Mouse (Mus musculus) forelimb bud, embryonic 11.5 days (tissue): ENCODE data around the gene Olfr520.
"Not testable (repeated sequence)": the region's sequence is repeated elsewhere in the genome, so short reads cannot be mapped to it uniquely, and the experiment has no call there.

Experiments
- DNase-seq: peaks from one replicate; pipeline ENCODE4 v3.0.0-alpha.2; 2012; ENCODE audit warnings: low read depth, low spot score

Olfr520 gene

DNA sequence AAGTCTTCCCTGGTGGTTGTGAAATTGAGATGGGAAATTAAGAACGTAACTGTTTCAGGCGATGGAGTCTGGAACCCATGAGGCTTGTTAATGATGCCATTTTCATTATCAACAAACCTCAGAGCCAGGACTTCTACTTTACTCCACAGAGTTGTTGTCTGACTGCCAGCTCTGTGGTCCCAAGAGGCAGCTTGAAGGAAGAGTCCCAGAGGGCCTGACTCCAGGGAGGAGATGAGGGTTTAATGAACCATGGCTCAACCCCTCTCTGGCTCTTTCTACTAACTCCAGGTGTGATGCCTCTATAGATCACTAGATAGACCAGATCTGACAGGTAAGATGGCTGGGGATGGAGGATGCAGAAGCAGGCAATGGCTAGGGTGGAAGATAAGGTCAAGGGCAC, at the start of gene Olfr520:
Gene Olfr520 (plus strand): TSS at position 301 of the 400 bp plus-strand sequence.
- DNase-seq, result no peak

DNA sequence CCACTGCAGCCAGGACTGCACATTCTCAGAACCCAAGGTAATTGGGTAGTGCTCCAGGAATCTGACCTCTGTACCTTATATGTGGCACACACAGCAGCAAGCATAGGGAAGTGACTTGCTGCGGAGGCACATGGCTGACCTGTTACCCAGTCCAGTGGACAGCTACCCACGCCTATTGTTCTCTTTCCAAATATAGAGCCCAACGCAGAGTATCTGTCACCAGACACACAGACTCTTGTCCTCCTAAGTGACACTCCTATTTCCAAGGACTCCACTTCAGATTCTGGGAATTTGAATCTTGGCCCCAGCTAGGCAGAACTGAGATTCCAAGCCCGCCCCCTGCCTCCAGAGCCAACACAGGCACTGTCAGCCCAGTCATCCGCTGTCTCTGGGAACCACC, 49.3 kb upstream of the Olfr520 start:
- DNase-seq, result no peak

DNA sequence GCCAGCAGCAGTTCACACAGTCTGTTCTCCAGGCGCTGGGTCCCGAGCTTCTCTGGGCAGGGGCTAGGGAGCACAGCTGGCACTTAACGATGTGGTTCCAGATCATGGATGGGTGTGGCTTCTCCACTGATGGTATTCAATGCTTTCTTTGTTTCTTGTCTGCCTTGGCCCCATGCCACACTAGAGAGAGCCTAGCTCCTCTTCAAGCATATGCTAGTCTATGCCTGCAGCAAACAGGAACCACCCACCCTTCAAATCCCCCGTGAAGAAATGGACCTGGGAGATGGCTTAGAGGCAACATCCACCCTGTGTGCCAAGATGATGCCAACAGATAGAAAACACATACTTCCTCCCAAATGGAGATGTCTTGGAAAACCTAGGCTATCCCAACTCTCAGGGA, 46.0 kb upstream of the Olfr520 start:
- no peak for DNase-seq

DNA sequence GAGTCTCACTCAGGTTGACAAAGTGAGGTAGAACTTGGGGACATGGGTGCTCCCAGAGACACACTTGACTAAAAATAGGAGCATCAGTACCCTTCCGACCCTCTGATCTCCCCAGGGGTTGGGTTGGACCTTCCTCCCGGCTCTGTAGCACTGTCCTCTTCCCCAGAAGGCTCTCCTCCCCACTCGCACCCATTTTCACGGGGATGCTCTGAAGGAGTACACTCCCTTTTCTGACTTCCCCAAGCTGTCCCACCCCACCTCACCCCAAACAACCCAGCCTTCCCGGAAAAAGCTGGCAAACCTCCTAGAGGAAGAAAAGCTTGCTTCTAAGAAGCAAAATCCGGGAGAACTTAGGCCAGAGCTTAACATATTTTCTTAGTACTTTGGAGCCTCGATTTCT, 39.3 kb upstream of the Olfr520 start:
- DNase-seq, result no peak

DNA sequence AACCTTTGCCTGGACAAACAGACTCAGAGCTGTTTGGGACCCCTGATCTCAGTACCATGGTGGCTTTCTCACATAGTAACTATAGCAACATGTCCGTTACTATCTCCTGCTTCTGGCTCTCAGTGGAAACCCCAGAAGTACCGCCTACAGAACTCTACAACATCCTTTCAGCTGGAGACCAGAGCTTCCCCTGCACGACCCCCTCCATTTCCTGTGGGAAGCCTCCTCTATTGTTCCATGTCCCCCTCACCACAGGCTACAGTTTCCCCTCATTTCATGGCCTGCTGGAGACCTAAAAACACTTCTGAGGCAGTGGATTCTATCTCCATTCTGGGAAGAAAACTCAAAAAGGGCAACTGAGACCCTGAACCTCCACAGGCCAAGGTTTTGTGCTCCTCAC, 37.7 kb upstream of the Olfr520 start:
- no peak for DNase-seq

DNA sequence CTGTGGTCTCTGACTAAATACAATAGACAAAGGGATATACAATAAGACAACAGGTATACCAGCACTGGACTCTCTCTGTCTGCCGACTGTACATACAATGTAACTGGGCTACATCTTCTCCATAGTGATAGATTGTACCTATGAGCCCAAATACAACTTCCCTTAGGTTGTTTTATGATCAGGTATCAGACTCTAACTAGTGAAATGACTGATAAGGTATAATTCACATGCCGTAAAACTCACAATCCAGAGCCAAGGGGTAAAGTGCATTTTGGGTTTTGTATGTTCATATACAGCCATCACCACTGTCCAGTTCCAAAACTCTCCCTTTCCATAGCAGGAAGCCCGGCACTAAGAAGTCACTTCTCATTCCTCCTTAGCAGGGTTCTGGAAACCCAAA, 36.7 kb upstream of the Olfr520 start:
- no peak for DNase-seq

DNA sequence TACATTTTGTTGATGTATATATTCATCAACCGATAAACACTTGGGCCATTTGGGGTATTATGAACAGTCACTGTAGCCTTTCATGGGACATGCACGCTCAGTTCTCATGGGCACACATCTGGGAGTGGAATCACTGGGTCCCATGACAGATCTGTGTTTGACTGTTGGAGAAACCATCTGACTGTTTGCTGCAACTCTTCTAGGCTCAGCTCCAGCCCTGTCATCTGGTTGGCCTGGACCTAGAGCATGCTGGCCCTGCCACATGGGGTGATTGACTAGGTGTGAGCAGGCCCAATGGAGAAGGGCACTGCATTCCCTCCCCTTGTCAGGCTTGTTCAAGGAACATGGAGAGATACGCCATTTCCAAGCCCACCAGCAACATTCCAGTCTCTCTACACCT, 36.1 kb upstream of the Olfr520 start:
- no peak for DNase-seq

DNA sequence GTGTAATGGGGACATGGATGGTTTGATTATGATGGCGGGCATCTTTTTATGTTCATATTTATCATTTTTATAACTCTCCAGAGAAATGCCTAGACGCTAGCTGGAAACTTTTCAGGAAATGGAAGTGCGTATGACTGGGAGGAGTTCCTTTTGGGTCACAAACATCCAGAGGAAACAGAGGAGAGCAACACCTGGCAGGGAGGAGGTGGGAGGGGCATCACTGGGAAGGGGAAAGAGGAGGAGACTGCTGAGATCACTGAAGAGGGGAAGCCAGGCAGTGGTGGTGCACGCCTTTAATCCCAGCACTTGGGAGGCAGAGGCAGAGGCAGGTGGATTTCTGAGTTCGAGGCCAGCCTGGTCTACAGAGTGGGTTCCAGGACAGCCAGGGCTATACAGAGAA, 35.6 kb upstream of the Olfr520 start:
- not testable (repeated sequence) for DNase-seq

DNA sequence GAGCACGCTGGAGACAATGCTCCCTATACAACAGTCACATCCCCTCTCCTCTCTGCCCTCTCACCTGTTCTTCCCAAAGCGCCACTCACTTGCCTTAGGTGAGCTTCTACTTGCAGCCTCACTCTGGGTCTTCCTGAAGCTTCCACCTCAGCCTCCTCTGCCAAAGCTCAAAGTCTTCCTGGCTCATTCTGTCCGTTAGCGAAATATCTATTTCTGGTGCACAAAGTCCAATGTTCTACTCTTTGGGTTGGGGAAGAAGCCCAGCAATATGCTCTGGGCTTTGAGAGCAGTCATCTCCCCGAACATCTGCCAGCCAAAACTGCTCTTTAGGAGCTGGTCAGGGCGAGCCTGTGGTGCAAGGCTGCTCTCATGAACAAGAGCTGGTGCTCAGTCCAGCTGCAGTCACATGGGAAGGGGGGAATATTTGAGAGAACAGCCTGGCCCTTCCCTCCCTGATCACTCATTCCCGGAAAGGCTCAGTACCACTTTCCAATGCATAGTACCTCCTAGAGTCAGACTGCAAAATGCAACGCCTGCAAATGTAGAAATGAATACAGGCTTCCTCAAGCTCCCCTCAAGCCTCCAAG, 34.5 kb upstream of the Olfr520 start:
- no peak for DNase-seq

DNA sequence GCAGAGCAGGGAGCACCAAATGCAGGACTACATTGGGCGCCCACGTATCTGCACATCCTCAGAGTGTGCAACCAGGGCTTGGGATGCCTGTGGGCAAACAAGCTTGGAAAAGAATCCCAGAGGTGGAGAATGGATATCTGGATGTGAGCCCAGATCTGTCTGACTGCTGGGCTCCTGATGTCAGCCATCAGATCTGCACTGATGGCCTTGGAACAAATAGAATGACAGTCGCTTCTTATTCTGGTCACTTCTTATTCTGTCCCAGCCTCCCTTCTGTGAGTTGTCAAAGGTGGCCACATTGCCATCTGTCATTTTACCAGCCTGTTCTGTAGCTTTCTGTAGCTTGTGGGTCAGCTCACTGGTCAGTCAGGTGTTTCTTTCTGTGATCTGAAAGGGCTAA, 31.5 kb upstream of the Olfr520 start:
- DNase-seq, result no peak

DNA sequence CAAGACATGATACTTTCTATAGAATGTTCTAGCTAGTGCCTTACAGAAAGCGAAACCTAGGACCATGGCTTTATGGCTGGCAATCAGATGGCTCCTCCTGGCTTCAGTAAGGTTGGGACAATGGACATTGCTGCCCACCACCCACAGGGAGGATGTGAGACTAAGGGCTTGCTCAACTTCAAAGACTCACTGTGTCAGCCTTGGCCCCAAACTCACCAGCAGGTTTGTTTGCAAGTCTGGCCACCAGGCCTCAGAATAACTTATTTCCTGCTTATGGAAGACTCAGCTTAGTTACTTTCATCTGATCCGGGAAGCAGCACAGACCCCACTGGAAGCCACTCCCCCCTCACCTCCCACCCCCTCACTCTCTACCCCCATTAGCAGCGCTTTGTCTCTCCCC, 31.0 kb upstream of the Olfr520 start:
- DNase-seq, result no peak

DNA sequence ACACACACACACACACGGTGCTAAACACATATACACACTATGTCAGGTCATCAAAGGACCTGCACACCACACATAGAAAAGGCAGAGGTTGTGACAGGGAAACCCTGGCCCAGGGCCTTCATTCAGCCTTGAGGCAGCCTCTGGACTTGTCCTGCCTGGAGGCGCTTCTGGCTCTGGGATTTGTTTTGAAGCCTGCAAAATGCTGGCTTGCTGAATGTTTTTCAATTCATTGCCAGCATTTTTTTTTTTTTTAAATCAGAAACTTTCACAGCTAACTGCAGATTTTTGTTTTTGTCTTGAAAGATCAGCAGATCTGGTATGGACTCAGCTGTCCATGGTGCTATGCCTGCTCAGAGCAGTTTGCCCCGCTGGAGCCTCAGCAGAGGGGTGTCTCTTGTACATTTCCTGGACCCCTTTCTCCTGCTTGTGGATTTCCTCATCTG, 30.3 kb upstream of the Olfr520 start:
- no peak for DNase-seq

DNA sequence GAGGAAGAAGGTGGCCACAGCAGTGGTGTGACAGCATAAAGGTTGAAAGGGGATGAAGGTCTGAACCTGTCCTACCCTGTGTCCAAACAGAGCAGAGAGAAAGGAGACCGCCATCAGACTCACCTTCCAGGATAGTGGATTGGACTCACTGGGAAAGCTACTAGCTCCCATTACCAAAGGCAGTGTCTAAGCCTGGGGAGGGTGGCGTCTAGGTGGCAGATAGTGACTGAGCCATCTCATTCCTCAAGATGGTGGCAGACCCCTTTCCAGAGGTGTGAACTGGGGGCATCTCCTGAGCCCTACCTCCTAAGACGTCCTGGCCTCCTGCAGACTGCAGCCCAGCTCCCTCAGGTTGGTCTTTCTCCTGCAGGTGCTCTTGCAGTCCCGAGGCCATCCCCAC, 29.4 kb upstream of the Olfr520 start:
- no peak for DNase-seq

DNA sequence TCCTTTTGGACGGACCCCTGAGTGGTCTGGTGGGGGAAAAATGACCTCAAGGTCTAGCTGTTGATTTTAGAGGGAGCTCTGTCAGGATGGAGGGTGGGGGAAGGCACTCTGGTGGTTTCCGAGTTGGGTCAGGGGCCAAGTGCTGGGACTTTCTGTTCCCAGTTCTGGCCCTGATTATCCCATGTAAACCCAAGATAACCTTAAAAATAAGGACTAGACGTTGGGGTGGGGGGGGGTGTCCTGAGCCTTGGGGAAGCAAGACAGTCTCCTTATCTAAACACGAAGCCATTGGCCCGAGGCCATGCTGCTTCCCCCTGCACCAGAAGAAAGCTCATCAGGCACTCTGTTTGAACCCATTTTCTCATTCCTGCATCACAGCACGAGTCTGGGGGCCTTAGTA, 27.9 kb upstream of the Olfr520 start:
- no peak for DNase-seq

DNA sequence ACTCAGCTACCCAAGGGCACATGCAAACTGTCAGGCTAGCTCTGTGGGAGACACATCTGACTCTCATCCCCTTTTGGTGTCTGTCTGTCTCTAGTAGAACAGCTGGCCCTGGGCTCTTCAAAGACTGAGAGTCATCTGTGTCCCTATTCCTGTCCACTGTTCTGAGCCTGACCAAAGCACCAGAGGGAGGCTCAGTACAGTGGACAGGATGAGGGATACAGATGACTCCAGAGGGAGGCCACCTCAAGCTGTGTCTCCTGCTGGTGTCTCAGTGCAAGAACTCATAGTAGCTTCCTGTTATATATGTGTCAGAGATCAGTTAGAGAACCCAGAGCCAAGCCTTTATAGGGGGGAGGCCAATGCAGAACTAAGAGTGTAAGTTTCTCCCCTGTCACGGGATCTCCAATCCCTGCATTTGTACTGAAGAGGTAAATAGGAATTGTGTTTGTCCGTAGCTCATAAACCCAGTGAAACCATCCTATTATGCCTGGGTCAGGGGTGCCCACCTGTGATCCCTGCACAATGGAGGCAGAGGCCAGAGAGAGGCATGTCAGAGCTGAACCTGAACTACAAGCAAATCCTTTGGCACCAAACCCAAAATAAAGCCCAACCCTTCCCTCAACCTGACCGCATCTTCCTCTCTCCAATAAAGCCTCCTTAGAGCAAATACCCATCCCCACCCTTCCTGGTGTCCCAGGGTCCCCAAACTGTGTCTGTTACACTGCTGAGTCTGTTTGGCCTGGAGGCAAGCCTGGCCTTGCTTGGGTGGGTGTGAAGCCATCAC, 25.1 kb upstream of the Olfr520 start:
- no peak for DNase-seq

DNA sequence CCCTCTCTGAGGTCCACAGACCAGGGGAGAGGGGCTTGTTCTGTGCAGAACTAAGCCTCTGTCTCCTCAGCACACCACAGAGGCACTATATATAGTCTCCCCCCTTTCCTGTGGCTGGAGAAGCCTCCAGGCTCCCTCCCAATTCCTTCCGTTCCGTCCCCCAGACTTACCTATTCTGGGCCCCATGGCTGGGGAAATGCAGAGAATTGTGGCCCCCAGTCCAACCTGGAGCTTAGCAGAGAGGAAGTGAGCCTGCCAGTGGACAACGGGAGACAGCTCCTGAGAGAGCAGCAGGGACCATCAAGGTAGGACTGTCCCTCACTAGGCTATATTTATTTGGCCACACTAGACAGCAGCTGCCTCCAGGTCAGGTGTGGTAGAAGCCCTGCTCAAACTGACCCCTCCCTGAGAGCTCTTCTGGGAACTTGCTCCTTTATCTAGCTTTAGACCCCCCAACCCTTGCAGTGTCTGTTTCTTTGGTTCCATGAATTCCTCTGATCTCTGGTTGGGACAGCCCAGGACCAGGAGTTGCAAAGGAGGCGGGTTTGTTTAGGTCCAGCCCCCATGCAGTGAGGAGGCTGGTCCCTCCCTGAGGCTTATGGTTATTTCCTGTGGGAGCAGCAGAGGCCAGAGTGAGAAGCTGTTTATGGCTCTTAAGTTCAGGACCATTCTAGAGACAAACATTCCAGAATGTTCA, 23.6 kb upstream of the Olfr520 start:
- DNase-seq, result peak; percentile 21

DNA sequence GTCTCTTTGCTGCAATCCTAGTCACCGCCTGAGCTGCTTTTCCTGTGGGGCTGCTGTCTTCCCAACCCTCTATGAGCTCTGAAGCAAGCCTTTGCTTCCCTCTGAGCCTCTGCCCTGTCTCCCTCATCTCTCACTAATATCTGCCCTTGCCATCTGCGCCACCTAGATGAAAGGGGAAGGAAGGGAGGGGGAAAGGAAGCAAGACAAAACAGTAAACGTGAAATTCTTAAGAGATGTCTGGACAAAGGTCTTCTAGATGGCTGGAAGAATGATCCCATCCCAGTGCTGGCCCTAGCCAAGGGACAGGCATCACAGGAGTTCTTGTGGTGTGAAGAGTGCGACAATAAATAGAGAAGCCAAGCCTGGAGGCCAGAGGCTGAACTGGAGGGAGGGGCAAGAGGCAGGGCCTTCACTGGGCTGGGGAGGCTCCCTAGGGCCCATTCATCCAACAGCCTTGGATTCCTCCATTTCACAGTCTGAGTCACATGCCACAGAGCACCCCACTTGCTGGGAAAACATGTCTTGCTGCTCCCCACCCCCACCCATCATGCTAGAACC, 23.0 kb upstream of the Olfr520 start:
- DNase-seq, result no peak

DNA sequence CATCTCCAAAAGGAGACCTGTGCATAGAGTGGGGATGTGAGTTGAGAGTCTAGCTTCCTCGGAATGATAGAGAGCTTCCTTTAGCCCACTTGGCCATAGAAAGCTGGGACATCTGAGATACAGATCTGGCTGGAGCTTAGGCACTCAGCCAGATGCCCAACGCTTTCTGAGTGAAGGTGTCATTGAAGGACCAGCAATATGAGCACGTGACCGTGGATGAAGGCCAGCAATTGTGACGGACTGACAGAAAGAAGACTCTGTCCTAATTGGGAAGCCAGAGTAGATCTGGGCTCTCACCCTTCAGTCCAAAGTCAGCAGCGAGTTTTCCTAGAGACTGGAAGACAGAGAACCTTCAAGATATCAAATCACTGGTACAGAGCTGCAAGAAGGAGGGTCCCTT, 22.4 kb upstream of the Olfr520 start:
- no peak for DNase-seq

DNA sequence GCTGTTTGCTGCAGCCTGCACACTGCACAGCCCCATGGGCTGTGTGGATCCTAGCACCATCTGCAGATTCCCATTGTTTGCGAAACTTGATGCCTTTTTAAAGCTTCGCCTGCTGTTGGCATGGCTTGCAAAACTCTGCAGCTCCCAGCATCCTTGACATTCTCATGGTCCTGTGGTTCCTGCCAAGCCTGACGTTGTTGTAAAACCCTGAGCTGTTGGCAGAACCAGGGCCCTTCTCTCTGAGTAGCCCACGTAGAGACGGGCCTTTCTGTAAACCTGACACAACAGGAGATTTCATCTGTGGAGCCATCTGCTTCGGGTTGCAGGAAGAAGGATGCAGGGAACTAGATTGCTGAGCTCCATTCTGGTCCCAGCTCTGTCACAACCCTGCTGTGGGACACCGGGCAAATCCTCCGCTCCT, 21.8 kb upstream of the Olfr520 start:
- peak; percentile 5 for DNase-seq

DNA sequence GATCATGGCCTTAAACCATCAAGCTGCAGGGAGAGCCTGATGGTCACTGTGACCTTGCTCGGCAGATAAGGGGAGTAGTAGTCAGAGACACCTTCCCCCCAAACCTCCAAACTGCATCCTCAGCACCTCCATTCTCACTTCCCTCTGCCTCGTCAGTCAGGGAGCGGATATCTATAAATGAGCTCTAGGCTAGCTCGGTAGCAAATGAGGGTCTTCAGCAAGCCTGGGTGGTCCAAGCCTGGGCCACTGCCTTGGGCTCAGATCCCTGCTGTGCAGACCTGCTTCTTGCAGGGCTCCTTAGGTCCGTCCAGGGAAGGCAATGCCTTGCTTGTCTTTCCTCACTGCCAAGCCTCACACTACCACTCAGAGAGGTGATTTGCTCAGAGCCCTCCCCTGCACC, 21.3 kb upstream of the Olfr520 start:
- DNase-seq, result no peak

DNA sequence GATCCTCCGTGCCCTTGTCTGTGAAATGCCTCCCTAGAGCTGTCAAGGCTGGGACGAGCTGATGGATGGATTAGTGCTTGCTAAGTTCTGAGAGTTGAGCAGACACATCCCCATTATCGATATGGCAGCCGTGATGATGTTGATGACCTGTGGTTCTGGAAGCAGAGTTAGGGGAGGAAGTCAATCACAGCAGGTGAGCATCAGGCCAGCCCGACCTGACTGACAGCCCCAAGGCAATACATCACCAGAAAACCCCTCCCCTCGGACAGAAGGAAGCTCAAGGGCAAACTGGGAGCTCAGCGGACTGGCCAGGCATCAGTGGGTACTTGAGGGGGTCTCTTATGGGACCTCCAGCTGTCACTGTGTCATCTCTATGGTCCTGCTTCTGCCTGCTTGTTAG, 20.1 kb upstream of the Olfr520 start:
- DNase-seq, result no peak

DNA sequence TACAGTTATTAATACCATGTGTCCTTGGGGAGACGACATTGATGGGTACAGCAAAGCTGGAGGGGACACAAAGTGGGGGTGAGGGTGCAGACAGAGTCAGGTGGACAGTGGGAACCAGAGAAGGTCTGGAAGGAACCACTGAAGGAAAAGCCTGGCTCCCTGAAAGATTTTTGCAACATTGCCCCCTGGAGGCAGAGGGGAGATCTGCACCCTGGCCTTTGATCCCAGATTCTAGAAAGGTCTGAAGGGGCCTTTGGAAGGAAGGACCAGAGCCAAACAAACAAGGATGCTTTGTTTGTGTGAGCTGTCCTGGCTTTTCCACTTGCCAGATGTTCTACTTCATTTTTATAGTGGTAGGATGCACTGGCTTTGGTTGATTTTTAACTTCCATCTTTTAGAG, 19.6 kb upstream of the Olfr520 start:
- peak; percentile 44 for DNase-seq

DNA sequence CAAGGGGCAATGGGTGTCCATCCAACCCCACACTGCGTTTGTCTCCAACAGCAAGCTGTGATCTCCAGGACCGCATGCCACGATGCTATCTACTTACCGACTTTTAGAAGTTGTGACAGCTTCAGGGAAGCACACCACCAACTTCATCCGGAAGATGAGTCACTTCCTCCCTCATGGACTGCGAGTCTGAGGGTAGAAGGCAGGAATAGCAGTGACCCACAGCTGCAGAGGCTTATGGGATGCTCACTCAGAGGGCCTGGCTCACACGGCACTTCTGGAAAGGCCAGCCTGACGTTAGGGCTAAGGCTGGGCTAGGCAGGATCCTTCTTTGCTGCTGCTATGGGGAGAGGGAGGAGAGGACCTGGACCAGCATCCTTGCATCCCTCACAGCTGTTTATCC, 18.9 kb upstream of the Olfr520 start, which contains the start of gene Slco2b1:
Gene Slco2b1 (minus strand): TSS at position 175 of the 400 bp plus-strand sequence.
- no peak for DNase-seq
